Mouse (Mus musculus): Measurements from ENCODE around the gene Pgap3.

- no peak for TF ChIP-seq CTCF (IDR thresholded peaks at IDR 0.05; ENCODE audit: insufficient read depth, low read length)
- no peak; the same call in 1 of the 2 replicates for TF ChIP-seq POLR2A (IDR thresholded peaks at IDR 0.05; ENCODE audit: borderline replicate concordance, extremely low read depth, low read depth, low read length)
Measured at GRCm38 (mm10) chr11:98448191-98448790, 48.0 kb upstream of the Pgap3 start.
